Mouse (Mus musculus) common myeloid progenitor, adult 5-6 weeks (primary cell): ENCODE data around the gene Slc8a3. TPM values are rescaled to one million over a fixed set of nuclear protein-coding genes. Genes with fewer than 3 reads are reported as not detected.
A peak's percentile ranks its signal among the peaks of the same experiment; 100 is the strongest.
"Not testable (repeated sequence)": the region's sequence is repeated elsewhere in the genome, so short reads cannot be mapped to it uniquely, and the experiment has no call there.

ENCODE experiments used
- ATAC-seq: replicated peaks from 2 replicates; pipeline ENCODE4 v1.8.0; 2016; ENCODE audit warnings: low read depth, mild to moderate bottlenecking, moderate TSS enrichment, inconsistent platforms; ENCODE audit not compliant: poor library complexity, severe bottlenecking
- total RNA-seq: library from RNA; stranded (forward); fragments of 200-1000, 187-1606 nt; gene quantifications from 2 replicates; pipeline ENCODE4 v1.2.3, GENCODE M21; 2017

Slc8a3 gene
- not detected in 2 replicates for total RNA-seq

DNA sequence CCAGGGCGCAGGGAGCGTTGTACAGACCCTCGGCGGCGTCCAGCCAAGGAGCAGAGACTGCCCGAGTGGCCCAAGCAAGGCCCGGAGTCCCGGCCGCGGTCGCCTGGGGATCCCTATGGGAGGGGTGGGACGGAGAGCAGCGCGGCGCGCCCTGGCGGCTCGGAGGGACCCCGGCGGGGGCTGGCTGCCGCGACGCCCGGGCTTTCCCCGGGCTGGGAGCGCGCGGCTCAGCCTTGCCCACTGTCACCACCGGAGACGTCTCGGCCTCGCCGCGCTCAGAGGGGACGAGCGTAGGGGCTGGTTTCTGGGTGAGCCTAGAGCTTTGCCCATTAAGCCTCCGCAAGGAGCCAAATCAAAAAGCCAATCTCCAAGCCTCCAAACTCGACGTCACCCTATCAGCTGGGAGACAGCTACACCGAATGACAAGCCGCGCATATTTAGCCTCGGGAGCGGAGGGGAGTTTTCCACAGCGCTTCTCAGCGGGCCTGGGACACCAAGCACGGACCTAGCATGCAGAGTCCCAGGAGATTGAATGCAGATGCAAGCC is at the start of gene Slc8a3:
Gene Slc8a3, minus strand, starts transcription at position 306 of the 547 bp plus-strand sequence.
- ATAC-seq: no peak

DNA sequence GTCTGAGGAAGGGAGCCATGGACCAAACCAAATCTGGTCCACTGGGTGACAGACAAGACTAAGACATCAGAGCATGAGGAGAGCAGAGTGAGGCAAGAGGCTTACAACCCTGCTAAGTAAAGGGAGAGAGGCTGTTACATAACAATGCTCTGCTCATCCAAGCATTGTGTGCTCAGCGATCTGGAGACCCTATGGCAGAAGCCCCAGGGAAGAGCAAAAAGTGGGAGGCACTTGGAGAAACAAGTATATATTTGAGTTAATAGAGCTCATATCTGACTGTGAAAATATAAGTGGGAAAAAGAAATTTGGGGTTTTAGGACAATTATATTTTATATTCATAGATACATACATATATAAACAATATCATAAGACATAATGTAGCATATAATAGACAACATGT is 46.4 kb upstream of the Slc8a3 start, which contains the start of gene Gm4787:
Gene Gm4787, minus strand, starts transcription at position 101 of the 400 bp plus-strand sequence.
- ATAC-seq: not testable (repeated sequence)

DNA sequence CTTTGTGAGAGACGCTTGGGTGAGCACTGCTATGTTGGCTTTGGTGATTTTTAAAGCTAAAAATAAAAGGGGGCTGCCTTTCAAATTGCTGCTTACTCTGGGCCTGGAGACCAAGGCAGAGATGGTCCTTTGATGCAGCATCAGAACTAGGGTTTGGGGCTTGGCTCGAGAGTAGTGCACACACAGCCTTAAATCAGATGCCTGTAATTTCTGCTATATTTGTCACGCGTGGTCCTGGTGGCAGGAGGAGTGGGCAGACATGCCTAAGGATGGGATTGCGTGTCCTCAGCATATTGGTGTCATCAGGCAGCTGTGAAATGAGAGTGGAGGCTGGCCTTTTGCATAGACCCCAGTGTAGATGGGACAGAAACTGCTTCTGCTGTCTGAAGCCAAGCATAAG is 861 bp upstream of the Slc8a3 start:
- no peak for ATAC-seq

DNA sequence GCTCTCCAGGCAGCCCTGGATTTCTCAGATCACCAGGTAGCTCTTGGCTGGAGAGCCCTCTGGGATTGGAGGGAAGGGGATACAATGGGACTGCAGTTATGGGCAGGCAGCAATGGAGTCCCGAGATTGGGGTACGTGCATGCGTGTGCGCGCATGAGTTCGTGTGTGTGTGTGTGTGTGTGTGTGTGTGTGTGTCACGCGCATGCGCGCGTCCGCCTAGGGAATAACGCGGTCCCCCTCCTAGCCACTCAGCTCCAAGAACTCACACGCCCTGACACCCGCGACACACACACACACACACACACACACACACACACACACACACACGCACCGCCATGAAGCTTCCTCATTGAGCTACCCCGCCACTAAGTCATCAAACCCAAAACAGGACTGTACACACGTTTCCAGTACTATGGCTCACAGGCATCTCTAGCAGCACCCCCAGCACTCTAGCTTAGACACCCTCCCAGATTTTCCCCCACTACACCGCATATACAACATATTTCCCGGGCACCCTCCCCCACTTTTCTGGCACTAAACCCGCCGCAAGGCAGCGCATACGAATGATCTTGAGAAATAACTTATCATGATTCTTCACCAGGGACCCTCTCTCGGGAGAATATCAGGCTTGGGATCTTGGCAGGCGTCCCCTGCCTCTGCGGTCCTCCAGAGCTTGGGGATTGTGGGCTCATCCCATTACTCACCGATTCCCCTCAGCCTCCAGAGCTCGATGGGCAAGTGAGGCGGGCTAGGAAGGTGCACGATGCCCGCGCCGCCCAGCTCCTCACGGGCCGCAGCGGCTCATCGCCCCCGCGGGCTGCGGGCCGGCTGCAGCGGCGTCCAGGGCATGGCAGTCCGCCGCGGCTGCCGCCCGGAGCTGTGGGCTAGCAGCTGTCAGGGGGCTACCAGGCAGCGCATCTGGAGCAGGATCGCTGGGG is 774 bp downstream of the Slc8a3 start:
- 0 out of 2 replicates have a peak, but pooled peaks have one; percentile 8 for ATAC-seq

DNA sequence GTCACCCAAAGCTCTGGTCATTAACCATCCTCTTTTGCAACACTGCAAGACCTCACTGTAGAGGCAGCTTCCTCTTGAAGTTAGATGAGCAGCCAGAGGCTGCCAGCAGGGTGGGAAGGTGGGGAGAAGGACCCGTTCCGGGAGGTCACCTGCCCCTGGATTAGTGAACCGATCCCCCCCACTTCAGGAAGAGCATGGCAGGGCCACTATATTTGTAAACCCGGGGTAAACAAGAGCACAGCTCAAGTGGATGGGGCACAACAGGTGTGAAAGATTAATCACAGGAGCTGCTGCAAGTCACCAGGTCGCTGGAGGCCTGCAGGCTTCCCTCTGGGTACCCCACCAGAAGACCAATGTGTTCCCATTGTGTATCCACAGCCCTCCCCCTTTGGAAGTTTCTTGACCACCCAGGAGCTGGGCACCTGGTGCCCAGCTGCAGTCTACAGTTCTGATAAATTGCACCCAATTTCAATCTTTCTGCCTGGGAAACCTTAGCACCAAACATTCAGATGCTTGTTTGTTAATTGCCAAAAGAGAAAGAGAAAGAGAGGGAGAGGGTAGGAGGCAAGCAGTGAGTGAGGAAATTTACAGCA is 1.8 kb downstream of the Slc8a3 start:
- no peak for ATAC-seq

DNA sequence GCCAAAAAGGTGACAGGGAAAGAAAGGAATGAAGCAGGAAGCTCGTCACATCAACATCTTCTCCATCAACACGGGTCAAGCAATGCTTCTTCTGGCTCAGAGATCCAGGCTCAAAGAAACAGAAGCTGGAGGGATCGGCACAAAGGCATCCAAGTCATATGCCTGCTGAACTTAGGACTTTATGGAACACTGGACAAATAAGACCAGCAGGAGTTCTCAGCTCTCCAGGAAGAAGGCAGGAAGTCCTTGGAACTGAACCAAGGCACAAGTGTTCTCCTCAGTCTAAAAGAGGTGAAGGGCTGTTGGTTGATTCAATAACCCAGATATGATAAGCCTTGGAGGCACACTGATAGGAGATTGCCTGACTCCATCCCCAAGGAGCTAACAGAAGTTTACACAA is 8.0 kb downstream of the Slc8a3 start:
- ATAC-seq: no peak

DNA sequence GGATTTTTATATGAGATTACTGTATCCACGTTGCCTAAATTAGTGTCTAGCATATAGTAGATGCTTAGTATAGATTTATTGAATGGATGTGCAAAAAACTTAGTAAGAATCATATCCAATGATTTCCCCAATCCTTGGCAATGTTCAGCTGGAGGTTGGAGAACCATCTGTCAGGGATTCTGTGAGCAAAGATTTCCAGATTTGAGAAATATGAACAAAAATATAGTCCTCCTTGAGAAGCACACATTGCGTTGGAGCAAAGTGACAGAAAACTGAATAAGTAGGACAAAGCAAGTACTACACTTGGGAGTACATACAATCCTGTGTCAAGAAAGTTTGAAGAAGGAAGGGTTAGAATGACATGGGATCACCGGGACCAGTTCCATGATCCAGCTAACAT is 8.9 kb downstream of the Slc8a3 start:
- ATAC-seq: no peak

DNA sequence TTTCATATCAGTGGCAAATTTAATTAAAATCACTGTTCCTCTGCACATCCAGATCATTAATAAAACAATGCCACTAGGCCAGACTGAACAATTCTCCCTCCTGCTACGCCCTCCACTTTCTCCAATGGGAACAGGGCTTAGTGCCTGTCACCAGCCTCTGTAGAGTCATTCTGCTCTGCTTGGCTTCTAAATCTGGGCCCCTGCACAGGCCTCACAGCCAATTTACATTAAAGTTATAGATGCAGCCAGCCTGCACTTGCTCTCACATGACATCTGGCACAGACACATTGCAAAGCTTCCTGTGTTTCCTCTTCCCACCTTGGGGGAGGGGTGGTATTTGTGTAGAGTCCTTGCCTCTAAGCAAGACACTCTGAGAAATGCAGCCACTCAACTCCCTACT is 12.0 kb downstream of the Slc8a3 start:
- ATAC-seq: no peak

DNA sequence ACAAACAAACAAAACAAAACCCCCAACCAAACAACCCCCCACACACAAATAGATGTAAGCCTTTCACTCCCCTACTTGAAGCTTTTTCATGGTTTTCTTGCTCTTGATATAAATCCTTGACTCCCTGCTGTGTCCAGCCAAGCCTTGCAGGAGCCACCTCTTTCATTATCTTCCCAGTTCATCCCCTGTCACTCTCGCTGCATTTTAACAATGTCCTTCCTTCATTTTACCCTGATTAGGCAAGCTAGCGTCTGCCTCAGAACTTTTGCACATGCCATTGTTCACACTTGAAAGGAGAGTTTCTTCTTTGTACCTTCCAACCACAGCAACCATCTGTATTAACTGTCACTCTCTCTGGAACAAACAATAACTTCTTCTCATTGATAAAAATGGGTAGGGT is 15.2 kb downstream of the Slc8a3 start:
- no peak for ATAC-seq

DNA sequence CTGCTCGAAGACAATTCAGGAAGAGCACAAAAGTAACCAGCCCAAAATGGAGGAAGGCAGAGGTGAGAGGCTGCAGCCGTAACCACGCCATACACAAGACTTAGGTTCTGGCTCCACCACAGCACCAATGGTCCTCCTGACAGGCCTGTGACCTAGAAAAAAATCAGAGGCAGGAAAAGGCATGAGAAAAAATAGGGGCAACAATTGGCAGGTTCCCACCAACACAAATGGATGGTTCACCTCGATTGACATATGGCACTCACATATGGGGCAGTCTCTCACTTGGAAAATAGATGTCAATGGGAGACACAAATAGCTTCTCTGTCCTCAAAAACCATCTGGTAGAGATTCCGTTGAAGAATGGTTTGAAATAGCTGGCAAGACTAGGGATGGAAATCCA is 17.0 kb downstream of the Slc8a3 start:
- no peak for ATAC-seq

DNA sequence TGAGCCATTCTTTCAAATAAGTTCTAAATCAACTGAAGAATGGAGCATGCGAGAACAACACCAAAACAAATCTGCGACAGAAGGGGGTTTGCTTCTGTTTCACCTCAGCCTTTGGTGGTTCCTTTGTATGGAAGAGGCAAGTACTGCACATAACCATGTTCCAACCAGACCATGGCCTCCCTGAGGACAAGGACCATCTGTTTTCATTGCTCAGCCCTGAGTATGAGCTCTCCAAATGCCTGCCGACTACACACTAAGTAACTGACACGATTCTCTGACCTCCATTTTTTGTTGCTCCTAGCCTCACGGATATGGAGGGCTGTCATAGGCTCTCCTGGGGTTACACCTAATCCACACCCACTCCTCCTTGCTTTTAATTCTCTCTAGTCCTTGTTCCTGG is 29.4 kb downstream of the Slc8a3 start:
- ATAC-seq: no peak

DNA sequence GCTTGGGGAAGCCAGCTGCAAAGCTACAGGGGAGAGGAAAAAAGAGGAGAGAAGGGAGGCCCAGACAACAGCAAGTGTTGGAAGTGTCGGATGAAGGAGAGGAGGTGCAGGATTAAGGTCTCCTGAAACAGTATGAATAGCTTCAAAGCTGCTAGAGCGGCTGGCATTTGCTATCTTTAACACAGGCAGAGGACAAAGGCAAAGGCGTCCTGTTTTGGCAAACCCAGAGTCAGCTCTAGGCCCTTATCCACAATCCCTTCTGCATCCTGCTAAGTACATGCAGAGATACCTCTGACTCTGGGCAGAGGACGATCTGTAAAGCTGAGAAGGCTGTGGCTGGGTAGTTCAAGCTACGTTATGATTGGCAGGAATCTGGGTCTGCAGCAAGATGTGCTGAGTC is 38.4 kb downstream of the Slc8a3 start:
- no peak for ATAC-seq

DNA sequence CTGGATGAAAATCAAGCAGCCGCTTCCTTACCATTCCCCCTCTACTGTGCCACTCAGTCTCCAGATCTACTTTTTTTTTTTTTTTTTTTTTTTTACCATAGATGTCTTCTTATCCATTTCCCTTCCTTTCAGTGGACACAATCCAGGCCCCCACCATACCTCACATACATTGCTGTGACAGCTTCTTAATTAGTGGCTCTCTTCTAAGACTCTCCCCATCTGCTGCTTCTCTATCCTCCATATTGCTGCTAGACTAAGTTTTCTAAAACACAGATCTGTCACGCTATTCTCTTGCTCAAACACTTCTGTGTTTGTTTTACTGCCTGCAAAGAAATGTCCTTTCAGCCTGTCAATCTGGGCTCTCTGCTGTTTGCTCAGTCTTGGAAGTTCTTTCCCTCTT is 54.9 kb downstream of the Slc8a3 start:
- ATAC-seq: no peak

DNA sequence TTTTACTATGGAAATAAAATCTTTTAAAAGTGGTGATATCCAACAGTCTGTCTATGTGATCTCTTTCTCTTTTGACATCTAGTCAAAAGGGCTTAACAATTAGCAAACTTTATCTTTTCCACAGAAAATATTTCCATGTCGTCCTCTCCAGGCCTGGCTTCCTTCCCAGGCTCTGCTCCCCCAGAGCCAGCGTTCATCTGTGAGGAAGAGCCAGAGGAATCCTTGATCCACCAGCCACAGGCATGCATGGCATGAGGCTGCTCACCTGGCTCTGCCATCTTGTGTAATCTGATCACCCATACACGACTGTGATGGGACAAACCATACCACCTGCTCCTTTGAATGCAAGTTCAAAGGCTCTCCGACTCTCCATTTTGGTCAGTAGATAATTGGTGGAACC is 58.4 kb downstream of the Slc8a3 start:
- ATAC-seq: no peak

DNA sequence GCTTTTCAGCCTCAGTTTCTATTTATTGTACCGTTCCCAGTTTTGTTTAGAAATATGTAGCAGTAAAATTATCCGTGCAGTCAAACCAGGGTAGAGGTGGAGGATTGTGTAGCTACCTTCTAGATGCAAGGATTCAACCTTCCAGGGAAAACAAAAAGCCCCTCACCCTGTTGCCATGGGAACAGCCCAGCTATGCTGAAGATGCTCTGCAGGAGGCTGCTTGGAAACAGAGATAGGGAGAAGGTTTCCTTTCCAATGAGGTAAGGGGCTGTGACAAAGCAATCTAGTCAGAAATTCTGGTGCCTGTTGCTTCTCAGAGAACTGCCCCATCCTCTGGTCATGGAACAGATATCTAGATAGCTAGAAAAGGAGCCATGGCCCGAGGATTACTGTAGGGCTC is 59.6 kb downstream of the Slc8a3 start:
- ATAC-seq: no peak

DNA sequence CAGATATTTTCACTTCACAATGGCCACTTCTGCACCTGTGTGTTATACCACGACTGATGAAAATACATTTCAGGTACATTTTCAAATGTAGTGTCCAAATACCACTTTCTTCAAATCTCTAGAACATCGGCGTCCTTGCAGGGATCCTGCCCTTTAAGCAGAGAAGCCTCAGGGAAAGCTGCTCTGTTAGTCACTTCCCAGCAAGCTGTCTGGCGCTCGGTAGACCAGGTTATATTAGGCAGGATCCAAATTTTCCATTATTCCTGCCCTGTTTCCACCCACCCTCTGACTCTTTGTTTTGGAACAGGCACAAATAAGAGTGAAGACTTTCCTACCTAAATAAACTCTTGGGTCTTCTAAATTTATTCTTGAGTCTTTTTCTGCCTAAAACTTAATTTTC is 63.7 kb downstream of the Slc8a3 start:
- no peak for ATAC-seq

DNA sequence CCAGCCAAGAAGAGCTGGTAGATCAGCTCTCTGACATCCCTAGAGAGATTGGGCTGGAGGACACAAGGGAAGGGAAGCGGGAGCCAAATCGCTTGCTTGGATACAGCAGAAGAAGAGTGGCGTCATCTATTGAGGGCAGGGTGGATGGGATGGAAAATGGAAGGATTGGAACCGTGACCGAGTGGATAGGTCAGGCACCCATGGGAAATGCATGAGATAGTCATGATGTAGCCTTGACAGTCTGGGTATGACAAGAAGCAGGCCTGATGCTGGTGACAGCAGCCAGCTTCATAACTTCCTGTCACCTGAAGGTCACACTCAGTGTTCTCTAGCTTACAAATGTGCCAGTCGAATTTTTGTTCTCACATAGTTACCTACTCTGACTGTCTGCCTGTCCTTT is 70.2 kb downstream of the Slc8a3 start:
- no peak for ATAC-seq

DNA sequence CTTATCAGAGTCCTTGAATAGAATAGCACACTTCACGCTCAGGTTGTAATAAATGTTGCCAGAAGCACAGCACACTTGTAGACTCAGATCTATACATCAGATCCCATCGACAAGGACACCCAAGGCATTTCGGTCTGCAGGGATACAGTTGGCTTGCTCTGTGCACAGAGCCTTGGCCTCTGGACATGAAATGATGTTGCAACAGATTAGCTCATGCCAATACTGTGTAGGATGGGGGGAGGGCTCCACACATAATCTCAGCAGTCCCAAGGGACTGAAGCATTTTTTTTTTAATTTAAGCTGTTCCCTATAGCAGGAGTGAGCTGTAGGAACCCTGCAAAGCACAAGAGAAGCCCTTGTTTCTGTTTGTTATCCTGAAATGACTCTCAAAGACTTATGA is 74.8 kb downstream of the Slc8a3 start:
- ATAC-seq: no peak

DNA sequence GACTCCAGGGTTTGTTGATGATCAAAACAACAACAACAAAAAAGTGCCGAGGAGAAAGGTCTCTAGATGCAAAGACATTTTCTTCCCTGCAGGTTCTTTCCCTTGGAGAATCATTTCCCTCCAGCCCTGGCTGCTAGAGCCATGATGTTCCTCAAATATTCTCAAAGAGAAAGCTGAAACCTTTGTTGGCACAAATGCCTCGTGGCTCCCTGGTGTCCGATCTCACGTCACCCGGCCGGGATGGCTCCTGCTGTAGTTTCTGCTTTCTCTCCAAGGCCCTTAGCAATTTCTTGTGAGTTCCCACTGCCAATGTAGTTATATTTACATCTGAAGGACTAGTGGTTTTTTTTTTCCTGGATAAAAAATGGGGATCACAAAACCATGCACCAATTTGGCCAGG is 87.6 kb downstream of the Slc8a3 start:
- no peak for ATAC-seq

DNA sequence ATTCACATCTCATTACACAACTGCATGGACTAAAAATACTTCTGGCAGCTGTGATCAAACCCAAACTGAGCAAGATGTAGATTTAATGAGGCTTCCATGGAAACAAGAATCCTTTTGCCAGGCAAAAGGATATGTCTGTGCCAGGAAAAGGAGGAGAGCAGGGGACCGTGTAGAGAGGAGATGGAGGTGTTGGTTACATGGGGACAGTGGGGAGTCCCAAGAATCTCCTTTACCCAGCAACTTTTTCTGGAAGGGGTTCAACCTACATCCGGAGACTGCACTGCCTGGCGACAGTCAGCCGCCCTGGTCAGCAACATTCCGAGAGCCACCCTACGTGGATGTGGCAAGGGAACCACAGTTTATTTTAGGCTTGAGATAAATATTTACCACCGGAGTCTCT is 88.0 kb downstream of the Slc8a3 start:
- no peak for ATAC-seq

DNA sequence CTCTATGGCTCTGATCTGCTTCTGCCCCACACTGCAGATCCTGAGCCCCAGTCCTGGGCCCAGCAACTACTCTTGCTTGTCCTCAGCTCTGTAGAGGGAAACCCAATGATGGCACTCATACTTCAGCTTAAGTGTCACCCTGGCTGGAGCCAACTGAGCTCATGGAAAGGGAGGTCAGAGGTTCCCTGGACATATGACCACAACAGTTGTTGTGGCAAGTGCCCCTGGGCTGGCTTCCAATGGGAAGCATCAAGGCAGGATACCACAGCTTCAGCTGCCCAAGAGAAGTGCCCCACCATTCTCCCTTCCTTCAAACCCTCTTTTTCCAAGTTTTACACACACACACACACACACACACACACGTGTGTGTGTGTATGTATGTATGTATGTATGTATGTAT is 88.5 kb downstream of the Slc8a3 start:
- no peak for ATAC-seq
